Mouse (Mus musculus) cerebellum, postnatal 4 days (tissue): ENCODE results near the gene Ctla2b.
"Not testable (repeated sequence)": the region's sequence is repeated elsewhere in the genome, so short reads cannot be mapped to it uniquely, and the experiment has no call there.

ENCODE experiments used
- DNase-seq, 2 experiments: peaks; one replicate each; pipeline ENCODE4 v3.0.0; 2022; ENCODE audit warnings: low spot score in 2 of 2, mixed read lengths in 1 of 2

Ctla2b gene

DNA sequence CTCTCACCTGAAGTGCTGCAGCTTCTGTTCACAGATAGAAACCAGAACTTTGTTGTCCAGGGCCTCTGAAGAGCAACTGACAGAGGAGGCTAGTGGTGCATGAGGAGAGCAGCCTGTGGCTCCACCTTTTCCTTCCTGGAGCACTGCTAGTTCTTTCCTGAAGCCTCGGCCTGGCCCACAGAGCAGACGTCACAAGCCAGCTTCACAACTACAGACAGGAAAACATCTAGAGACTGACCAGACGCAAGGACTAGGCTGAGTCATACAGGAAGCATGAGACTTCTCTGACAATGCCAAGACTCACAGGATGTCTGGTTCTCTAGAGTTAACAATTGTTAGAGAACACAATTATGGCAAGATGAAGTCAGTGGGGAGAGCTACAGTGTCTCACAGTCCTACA, at the start of gene Ctla2b:
Ctla2b (minus strand) TSS at position 120 of the 400 bp plus-strand sequence.
- DNase-seq: no peak

DNA sequence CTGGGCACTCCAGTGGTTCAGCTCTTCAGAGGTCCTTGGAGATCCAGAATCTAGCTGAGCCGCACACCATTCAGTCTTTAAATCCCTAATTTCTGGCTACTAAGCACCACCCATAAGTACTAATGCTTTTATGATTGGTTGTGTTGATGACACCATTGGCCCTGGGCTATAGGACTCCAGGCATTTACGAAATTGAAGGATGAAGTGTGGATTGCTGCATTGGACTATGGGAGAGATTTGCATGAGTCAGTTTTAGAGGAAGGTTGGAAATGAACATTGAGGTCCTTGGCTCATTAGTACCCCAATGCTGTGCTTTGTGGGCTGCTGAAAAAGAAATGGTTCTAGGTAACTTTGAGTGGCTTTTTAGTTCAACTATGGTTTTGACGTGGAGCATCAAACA, 44.6 kb upstream of the Ctla2b start, which contains the start of gene Tpbpa:
Tpbpa (minus strand) TSS at position 101 of the 400 bp plus-strand sequence.
- not testable (repeated sequence) for DNase-seq

DNA sequence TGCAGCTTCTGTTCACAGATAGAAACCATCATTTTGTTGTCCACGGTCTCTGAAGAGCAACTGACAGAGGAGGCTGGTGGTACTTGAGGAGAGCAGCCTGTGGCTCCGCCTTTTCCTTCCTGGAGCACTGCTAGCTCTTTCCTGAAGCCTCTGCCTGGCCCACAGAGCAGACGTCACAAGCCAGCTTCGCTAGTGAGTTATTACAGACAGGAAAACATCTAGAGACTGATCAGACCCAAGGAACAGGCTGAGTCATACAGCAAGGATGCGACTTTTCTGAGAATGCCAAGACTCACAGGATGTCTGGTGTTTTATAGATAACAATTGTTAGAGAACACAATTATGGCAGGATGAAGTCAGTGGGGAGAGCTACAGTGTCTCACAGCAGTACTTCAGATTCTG, 39.3 kb upstream of the Ctla2b start, which contains the start of the genes Gm49391 and Ctla2a:
Gm49391 (minus strand) TSS at position 72 of the 402 bp plus-strand sequence.
Ctla2a (minus strand) TSS at position 126 of the 402 bp plus-strand sequence.
- DNase-seq: no peak

DNA sequence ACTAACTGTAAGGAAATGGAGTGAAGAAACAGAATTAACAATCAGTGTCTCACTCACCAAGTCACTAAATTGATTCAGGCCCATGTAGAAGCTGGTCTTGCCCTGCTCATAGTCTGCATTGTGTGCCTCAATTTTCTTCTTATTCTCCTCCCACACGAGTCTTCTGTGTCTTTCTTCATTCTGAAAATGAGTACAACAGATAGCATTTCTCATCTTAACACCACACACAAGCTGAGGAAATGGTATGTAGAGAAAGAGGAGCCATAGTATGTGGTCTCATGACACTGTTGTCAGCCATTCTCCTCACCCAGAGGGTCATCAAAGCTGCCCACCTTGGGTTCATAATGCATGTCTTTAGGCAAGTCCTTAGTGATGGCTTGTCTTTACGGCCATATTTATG, 38.2 kb upstream of the Ctla2b start, which contains the start of gene Gm49393:
Gm49393 (minus strand) TSS at position 101 of the 400 bp plus-strand sequence.
- not testable (repeated sequence) for DNase-seq

DNA sequence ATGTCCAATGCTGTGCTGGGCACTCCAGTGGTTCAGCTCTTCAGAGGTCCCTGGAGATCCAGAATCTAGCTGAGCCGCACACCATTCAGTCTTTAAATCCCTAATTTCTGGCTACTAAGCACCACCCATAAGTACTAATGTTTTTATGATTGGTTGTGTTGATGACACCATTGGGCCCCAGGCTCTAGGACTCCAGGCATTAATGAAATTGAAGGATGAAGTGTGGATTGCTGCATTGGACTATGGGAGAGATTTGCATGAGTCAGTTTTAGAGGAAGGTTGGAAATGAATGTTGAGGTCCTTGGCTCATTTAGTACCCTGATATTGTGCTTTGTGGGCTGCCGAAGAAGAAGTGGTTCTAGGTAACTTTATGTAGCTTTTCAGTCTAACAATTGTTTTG, 7.5 kb upstream of the Ctla2b start, which contains the start of gene Tpbpb:
Tpbpb (minus strand) TSS at position 101 of the 400 bp plus-strand sequence.
- not testable (repeated sequence) for DNase-seq

DNA sequence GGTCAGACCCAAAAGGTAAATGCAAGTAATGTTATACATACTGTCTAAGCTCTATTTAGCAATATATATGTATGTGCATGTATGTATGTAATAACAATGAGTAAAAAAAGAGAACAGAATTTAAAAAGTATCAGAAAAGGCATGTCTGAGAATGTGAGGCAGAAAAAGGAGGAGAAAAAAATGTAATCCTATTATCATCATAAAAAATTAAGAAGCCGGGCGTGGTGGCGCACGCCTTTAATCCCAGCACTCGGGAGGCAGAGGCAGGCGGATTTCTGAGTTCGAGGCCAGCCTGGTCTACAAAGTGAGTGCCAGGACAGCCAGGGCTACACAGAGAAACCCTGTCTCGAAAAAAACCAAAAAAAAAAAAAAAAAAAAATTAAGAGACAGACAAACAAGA, 453 bp downstream of the Ctla2b start, which contains the start of gene Gm49392:
Gm49392 (minus strand) TSS at position 101 of the 400 bp plus-strand sequence.
- DNase-seq: not testable (repeated sequence)

DNA sequence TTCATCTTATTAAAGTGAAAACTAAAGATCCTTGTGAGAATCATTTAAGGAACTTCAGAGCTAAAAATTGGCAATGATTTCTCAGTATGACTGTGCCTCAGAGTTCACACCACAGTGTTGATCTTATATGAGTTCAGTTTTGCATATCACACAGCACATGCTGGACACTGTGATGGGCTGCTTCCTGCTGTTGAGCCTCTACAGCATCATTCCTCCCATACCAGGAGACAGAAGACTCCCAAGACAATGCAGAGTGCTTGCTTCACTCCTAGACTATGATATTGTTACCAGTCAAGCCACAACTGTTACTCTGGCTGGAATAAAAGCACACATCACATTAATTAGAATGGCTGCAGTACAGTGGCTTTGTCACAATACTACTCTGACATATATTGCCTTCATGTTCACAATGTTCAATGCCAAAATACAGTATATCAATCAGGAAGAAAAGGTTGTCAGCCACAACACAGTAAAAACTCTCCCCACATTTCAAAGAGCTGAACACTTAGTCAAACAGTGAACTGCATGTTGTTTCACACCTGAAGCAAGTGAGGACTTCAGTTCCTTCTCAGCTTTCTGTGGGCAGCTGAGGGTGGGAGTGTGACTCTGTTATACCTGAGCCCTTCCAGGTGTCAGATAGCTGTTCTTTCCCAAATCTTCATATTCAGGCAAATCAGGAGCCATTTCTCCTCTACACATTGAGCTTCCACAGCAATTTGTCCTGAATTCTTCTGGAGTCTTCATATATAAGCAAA, 1.7 kb downstream of the Ctla2b start:
- DNase-seq: no peak

DNA sequence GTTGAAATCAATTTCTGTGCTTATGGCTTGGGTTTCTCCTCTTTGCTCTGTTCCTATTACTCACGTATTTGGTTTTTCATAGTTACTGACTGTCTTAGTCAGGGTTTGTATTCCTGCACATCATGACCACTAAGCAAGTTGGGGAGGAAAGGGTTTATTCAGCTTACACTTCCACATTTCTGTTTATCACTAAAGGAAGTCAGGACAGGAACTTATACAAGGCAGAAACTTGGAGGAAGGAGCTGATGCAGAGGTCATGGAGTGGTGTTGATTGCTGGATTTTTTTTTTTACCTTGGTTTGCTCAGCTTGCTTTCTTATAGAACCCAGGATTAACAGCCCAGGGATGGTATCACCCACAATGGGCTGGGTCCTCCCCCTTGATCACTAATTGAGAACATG, 4.9 kb downstream of the Ctla2b start:
- DNase-seq: no peak

DNA sequence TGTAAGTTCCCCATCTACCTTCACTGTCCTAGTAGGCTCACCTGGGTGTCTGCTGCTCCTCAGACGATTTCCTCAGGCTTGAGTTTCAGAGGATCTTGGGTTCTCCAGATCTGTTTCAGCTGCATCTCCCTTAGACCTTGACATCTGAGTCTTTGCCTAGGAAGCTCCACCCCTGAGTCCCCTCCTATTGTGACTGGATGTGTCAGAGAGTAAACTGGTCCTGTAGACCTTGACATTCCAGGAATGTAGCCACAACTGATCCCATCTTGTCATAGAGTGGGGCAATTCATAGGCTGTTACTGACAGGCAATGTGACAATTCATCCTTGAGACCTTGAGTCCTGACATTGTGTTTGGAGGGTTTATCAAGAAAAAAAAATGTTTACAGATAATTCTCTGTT, 33.0 kb downstream of the Ctla2b start, which contains the start of gene 4930486L24Rik:
4930486L24Rik (minus strand) TSS at position 195 of the 400 bp plus-strand sequence.
- DNase-seq: no peak

DNA sequence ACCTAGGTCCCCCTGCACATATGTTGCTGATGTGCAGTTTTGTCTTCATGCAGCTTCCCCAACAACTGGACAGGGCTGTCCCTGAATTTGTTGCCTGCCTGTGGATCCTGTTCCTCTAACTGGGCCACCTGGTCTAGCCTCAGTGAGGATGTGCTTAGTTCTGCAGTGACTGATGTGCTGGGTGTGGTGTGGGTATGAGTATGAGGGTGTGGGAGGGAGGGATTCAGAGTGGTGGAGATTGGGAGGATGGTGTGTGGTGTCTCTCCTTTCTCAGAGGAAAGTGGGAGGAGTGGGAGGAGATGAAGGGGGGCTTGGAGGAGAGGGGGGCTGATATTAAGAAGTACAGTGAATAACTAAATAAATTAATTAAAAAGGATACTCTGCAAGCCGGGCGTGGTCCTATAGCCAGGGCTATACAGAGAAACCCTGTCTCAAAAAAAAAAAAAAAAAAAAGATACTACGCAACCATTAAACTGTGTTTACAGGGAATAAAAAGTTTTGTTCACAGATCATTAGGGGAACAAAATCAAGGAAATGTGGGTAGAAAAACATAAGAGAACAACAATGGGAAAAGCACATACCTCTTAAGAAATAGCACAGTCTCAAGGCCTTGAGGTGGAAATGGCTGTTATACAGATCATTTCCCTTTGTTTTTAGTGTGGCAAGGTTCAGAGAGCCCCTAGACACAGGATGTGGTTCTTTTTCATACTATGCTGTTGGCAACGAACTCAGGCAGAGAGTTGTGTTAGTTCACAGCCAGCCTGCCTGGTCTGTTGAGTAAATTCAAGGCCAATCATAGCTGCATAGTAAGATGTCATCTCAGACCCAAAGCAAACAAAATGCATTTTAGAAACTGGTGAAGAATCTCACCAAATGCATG, 48.8 kb downstream of the Ctla2b start:
- DNase-seq: no peak
